Mouse (Mus musculus) heart, embryonic 16.5 days (tissue): ENCODE measurements around the gene Fkbp8. TPM values are rescaled to one million over a fixed set of nuclear protein-coding genes. Genes with fewer than 3 reads are reported as not detected.

ENCODE experiments used
- polyA plus RNA-seq: library from polyadenylated mRNA; unstranded; fragments of >200 nt; fragmentation: Nextera tagmentation; extraction: Ambion mirVana; gene quantifications from 2 replicates; pipeline ENCODE4 v1.2.1, GENCODE M21; 2015

Gene Fkbp8
- polyA plus RNA-seq, 1 experiment from 2014 or later: 273 TPM

Other genes starting within 250 kb of the Fkbp8 start
- 26.6 and 30.2 TPM in 2 replicates for gene Homer3, start 244.9 kb upstream of the Fkbp8 start, polyA plus RNA-seq
- gene Ddx49, start 225.2 kb upstream of the Fkbp8 start, polyA plus RNA-seq: 34.1 and 34.2 TPM in 2 replicates
- gene Cope, start 225.2 kb upstream of the Fkbp8 start, polyA plus RNA-seq: 326 and 334 TPM in 2 replicates
- 1.3 TPM in 2 replicates for gene Cers1, start 211.9 kb upstream of the Fkbp8 start, polyA plus RNA-seq
- 0.45 and 1.4 TPM in 2 replicates for gene Gdf1, start 197.9 kb upstream of the Fkbp8 start, polyA plus RNA-seq
- 7.9 and 9.7 TPM in 2 replicates for gene Upf1, start 174.4 kb upstream of the Fkbp8 start, polyA plus RNA-seq
- gene Comp, start 154.2 kb upstream of the Fkbp8 start, polyA plus RNA-seq: 3.0 and 4.3 TPM in 2 replicates
- gene Crtc1, start 88.1 kb upstream of the Fkbp8 start, polyA plus RNA-seq: 10.2 and 10.7 TPM in 2 replicates
- gene Klhl26, start 50.8 kb upstream of the Fkbp8 start, polyA plus RNA-seq: 9.9 and 12.4 TPM in 2 replicates
- 0.13 and 0.41 TPM in 2 replicates for gene Tmem59l, start 40.4 kb upstream of the Fkbp8 start, polyA plus RNA-seq
- gene Crlf1, start 34.6 kb upstream of the Fkbp8 start, polyA plus RNA-seq: 3.2 and 17.8 TPM in 2 replicates
- gene Rex1bd, start 21.0 kb upstream of the Fkbp8 start, polyA plus RNA-seq: 122 and 129 TPM in 2 replicates
- 691 and 770 TPM in 2 replicates for gene Uba52, start 16.9 kb upstream of the Fkbp8 start, polyA plus RNA-seq
- 74.4 and 77.6 TPM in 2 replicates for gene Kxd1, start 232 bp downstream of the Fkbp8 start, polyA plus RNA-seq
- gene Ell, start 11.7 kb downstream of the Fkbp8 start, polyA plus RNA-seq: 14.0 and 15.4 TPM in 2 replicates
- 111 and 117 TPM in 2 replicates for gene Isyna1, start 66.6 kb downstream of the Fkbp8 start, polyA plus RNA-seq
- 68.4 and 69.5 TPM in 2 replicates for gene Ssbp4, start 81.1 kb downstream of the Fkbp8 start, polyA plus RNA-seq
- 1.8 and 2.3 TPM in 2 replicates for gene Lrrc25, start 88.4 kb downstream of the Fkbp8 start, polyA plus RNA-seq
- 1.2 and 1.6 TPM in 2 replicates for gene Gdf15, start 104.7 kb downstream of the Fkbp8 start, polyA plus RNA-seq
- gene Pgpep1, start 132.7 kb downstream of the Fkbp8 start, polyA plus RNA-seq: 35.5 and 36.7 TPM in 2 replicates
- gene Lsm4, start 145.5 kb downstream of the Fkbp8 start, polyA plus RNA-seq: 252 and 258 TPM in 2 replicates
- gene Jund, start 171.2 kb downstream of the Fkbp8 start, polyA plus RNA-seq: 58.7 and 59.3 TPM in 2 replicates
- 0.05 TPM in 1 of 2 replicates, not detected in the other for gene Iqcn, start 175.7 kb downstream of the Fkbp8 start, polyA plus RNA-seq
- gene Gm3336, start 190.8 kb downstream of the Fkbp8 start, polyA plus RNA-seq: not detected in 2 replicates
- 0.38 and 0.55 TPM in 2 replicates for gene Pde4c, start 196.0 kb downstream of the Fkbp8 start, polyA plus RNA-seq
- 29.1 and 30.0 TPM in 2 replicates for gene Rab3a, start 227.0 kb downstream of the Fkbp8 start, polyA plus RNA-seq
- 44.0 and 50.5 TPM in 2 replicates for gene Mpv17l2, start 233.2 kb downstream of the Fkbp8 start, polyA plus RNA-seq
- 42.1 and 43.3 TPM in 2 replicates for gene Pik3r2, start 249.0 kb downstream of the Fkbp8 start, polyA plus RNA-seq